Mouse (Mus musculus): ENCODE results near the gene Fbxl4. TPM values are rescaled to one million over a fixed set of nuclear protein-coding genes. Genes with fewer than 3 reads are reported as not detected.
"Not testable (repeated sequence)": the region's sequence is repeated elsewhere in the genome, so short reads cannot be mapped to it uniquely, and the experiment has no call there.

The Fbxl4 gene
- 10 to 100 TPM; 14.5 to 14.7 TPM for total RNA-seq (2021)
- long read RNA-seq, experiment 1, transcript Fbxl4-201 (9 exons, 2,546 nt) = major isoform, 8 of 13 reads
- long read RNA-seq, experiment 1, partial matches to known transcripts = 1 of 13 reads
- long read RNA-seq, experiment 1, other reads (novel, unspliced or antisense) = 4 of 13 reads
- long read RNA-seq, experiment 2, transcript Fbxl4-201 (9 exons, 2,546 nt) = major isoform, 14 of 21 reads
- long read RNA-seq, experiment 2, partial matches to known transcripts = 1 of 21 reads
- long read RNA-seq, experiment 2, other reads (novel, unspliced or antisense) = 6 of 21 reads

DNA sequence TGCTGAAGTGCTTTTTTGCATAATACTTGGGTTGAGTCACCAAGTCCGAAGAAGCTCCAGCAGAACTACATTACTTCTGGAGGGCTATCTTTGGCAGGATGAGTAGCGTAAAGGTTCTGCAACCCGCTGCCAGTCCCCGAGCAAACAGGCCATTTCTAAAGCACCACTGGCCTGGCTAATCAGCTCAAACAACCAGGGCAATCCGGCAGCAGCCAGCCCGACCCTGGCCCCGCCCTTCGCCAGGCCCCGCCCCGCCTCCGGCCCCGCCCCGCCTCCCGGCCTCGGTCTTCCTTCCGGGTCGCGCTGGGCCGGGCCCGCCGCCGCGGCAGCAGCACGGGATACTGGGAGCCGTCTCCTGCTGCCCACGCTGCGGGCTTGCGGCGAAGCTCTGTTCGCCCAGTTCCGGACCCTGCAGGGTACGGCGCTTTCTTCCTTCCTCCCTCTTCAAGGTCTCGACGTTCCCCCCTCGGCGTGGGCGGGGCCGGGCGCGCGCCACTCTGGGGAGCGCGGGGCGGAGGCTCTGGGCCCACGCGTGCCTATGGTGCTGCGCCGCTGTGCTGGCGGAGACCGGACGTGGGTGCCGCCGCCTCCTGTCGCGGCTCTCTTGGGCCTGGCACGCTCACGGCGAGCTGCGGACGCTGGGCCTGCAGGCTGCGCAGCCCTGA, at the start of gene Fbxl4:
TSS of gene Fbxl4 (plus strand) at position 278 of the 665 bp plus-strand sequence.
- DNase-seq = peak; percentile 71 to 80
- intact Hi-C loops (cut with DNase I) = loop anchor here (10.0 kb wide), 1 partner anchor 213 kb away; no protein-coding TSS in a partner anchor

DNA sequence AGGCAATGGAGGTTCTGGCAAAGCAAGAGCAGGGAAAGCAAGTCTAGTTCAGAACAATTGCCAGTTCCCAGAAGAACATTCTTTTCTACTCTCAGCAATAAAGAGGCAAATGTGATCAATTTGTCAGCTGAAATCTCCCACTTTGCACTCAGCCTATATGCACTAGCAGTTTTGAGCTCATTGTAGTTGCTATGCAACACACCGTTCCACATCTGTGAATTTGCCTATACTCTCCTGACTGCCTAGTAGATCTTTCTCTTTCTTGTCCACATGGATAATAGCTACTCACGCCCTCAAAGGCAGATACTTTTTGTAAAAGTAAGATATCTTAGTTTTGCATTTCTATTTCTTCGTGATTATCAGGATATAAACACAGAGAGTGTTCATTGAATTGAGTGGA, 42.8 kb upstream of the Fbxl4 start:
- no peak for DNase-seq
- intact Hi-C loops (cut with DNase I) = no loop called here

- intact Hi-C loops (cut with DNase I) = no loop called here
- no peak for DNase-seq
Observed at GRCm38 (mm10) chr4:22342816-22343573, 14.3 kb upstream of the Fbxl4 start.

DNA sequence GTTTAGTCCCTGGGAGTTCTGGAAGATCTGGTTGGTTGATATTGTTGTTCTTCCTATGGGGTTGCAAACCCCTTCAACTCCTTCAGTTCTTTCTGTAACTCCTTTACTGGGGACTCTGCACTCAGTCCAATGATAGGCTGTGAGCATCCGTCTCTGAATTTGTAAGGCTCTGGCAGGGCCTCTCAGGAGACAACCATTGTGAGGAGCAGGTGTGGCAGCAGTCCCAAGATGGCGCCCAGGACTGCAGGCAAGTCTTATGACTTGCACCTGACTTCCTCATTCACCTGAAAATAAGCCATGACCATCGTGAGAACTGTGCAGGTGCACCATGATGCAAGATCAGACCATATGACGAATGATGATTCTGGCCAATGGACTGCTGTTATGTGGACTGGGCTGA, 8.3 kb upstream of the Fbxl4 start:
- not testable (repeated sequence) for DNase-seq

GRCm38 (mm10) chr4:22357931-22358300, 573 bp downstream of the Fbxl4 start:
- intact Hi-C loops (cut with DNase I) = loop anchor here (10.0 kb wide), 1 partner anchor 213 kb away; no protein-coding TSS in a partner anchor
- DNase-seq = no peak

More for the DNA sequence above, 8.3 kb upstream of the Fbxl4 start:
- intact Hi-C loops (cut with DNase I) = not testable (repeated sequence)

- intact Hi-C loops (cut with DNase I) = loop anchor here (10.0 kb wide), 1 partner anchor 214 kb away; no protein-coding TSS in a partner anchor
- DNase-seq = no peak
Observed at GRCm38 (mm10) chr4:22358487-22358886, 1.1 kb downstream of the Fbxl4 start.

DNA sequence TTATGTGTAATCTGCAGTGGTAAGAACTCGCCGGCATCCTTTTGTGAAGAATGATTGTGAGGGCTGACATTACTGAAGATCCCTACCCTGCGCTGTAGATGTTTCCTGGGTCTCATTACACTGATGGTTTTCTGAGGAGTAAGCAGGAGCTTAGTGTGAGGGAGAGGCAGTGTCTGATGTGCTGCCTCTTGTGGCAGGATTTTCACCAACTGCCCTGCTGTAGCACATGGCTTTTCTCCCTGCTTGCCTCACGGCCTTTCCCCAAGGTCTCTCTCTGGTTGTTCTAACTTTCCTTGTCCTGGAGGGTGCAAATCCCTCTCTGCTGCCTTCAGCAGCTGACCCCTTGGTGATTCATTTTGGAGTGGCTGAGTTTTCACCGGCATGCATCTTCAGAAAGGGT, 10.0 kb downstream of the Fbxl4 start:
- intact Hi-C loops (cut with DNase I) = no loop called here
- no peak for DNase-seq

DNA sequence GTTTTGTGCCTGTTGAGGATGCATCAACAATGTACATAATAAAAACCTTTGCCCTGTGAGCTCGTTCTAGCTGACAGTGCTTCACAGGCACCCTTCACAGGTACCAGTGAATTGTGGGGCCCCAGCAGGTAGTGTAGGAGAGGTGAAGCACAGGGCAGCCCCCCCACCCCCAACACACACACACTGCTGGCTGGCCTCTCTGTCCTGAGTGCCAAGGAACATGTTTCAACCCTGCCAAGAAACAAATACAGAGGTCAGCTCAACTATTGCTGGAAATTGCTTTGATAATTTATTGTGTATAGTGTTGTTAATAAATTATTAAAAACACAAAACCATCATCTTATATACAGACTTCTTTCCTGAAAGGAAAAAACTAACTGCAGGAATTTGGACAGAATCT, 21.2 kb downstream of the Fbxl4 start:
- no peak for DNase-seq

DNA sequence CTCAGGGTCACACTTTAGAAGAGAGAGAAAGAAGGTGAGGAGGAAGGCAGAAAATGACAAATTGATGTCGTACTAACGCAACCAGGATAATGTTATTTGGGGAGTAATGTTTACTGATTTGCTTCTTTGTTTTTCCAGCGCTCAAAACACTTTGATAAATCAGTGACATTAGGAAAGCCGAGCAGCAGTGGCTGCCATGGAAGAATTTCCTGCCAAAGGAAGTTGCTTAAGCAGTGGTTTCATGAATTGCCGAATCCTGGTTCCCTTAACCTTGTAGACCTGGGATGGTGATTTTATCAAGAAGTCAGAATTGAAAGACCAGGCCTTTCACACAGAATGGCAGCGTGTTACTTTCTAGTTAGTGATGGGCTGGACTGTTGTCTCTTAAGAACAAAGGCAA, 23.3 kb downstream of the Fbxl4 start:
- intact Hi-C loops (cut with DNase I) = no loop called here
- DNase-seq = no peak

More for the DNA sequence above, 21.2 kb downstream of the Fbxl4 start:
- intact Hi-C loops (cut with DNase I) = no loop called here

- DNase-seq = no peak
- intact Hi-C loops (cut with DNase I) = no loop called here
Observed at GRCm38 (mm10) chr4:22383528-22384265, 26.4 kb downstream of the Fbxl4 start.

- intact Hi-C loops (cut with DNase I) = no loop called here
- no peak for DNase-seq
Observed at GRCm38 (mm10) chr4:22390045-22390444, 32.7 kb downstream of the Fbxl4 start.

DNA sequence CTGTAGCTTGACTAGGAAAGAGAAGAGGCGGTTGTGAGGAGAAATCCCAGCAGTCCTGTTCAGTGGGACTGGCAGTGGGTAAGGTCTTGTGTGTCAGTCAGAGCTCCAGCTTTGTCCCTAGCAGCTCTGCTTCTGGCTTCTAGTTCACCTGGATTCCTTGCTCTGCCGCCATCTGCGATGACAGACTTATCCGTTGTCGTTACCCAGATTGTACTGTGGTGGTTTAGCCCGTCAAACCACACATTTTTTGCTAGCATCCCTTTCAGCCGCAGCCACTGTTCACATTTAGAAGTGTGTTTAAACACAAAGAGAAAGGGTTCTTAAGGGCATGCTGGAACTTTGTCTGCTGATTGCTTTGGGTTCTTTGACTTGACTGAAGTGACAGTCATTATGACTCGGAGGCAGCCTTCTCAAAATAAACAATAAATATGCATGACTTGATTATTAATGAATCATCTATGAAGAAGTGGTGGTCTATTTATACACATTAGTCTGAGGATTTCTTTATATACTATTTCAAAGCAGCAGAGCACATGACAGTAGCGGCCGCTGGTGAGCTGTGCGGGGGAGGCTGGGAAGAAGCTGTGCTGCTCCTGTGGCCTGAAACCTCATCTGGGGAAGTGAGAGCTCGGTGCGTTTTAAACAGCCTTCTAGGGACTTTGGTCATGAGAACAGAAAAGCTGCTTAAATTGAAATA, 35.6 kb downstream of the Fbxl4 start:
- DNase-seq = no peak
- intact Hi-C loops (cut with DNase I) = no loop called here

- intact Hi-C loops (cut with DNase I) = no loop called here
- DNase-seq = no peak
Observed at GRCm38 (mm10) chr4:22395404-22395803, 38.1 kb downstream of the Fbxl4 start.

GRCm38 (mm10) chr4:22396484-22397000, 39.2 kb downstream of the Fbxl4 start:
- no peak for DNase-seq
- intact Hi-C loops (cut with DNase I) = no loop called here

DNA sequence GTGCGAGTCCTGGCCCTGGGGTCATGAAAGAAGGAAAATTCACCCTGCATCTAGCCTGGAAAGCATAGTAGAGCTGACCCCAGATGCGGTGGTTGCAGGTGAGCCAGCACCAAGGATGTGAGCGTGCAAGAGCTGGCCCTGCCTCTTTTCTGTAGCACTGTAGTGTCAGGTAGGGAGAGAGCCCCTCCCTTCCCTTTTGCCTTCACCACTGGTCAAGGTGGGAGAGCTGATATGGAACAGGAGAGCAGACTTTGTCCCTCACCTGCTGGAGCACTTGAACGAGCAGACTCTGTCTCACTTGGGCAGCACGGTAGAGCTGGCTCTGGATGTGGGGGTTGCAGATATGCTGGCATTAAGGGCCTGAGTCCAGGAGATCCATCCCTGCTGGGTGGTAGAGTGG, 39.7 kb downstream of the Fbxl4 start:
- no peak for DNase-seq
- intact Hi-C loops (cut with DNase I) = no loop called here

- DNase-seq = no peak
- intact Hi-C loops (cut with DNase I) = no loop called here
Observed at GRCm38 (mm10) chr4:22402032-22402431, 44.7 kb downstream of the Fbxl4 start.

- intact Hi-C loops (cut with DNase I) = no loop called here
- DNase-seq = no peak
Observed at GRCm38 (mm10) chr4:22402930-22403329, 45.6 kb downstream of the Fbxl4 start.

GRCm38 (mm10) chr4:22420627-22421026, 63.3 kb downstream of the Fbxl4 start:
- no peak for DNase-seq
- intact Hi-C loops (cut with DNase I) = no loop called here

- intact Hi-C loops (cut with DNase I) = no loop called here
- no peak for DNase-seq
Observed at GRCm38 (mm10) chr4:22422400-22422799, 65.1 kb downstream of the Fbxl4 start.

DNA sequence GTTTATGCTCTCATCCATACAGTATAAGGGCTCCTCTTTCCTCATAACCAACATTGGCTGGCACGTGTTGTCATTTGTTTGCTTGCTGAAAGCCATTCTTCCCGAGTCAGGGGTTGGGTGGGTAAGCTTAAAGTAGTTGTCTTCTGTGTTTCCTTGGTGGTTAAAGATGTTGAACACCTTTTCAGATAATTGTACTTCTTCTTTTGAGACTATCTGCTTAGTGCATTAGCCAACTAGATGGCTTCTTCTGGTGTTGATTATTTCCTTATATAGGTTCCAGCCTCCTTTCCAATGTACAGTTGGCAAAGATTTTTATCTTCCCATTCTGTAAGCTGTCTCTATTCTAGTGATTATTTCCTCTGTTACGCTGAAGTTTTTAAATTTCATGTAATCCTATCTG, 70.8 kb downstream of the Fbxl4 start:
- DNase-seq = no peak
- intact Hi-C loops (cut with DNase I) = no loop called here
